Mouse (Mus musculus): ENCODE measurements around the gene Adh7.

- TF ChIP-seq CTCF (IDR thresholded peaks at IDR 0.05; ENCODE audit: borderline replicate concordance, insufficient read depth, low read length) (no peak), POLR2A (IDR thresholded peaks at IDR 0.05; ENCODE audit: low read depth, low read length) (no peak)
Observed at GRCm38 (mm10) chr3:138231531-138231930, 14.0 kb downstream of the Adh7 start.

Measured in embryonic fibroblast, embryonic 13.5 days (primary cell).